Mouse (Mus musculus) liver (tissue): ENCODE measurements at regions not wholly inside any gene's neighbourhood (a gene's known extent, or its start where the extent isn't known, plus 50 kb on each side); places are given as distances from the start of the nearest gene placed in this dataset.

Source experiments
- DNase-seq: peaks from one replicate; pipeline ENCODE4 v3.0.0-alpha.2; 2020; ENCODE audit warnings: mixed read lengths

- peak; percentile 11 for DNase-seq
Measured at GRCm38 (mm10) chr2:84266883-84267554, 158.2 kb downstream of the Calcrl start.

- no peak for DNase-seq
Measured at GRCm38 (mm10) chr2:84274038-84274724, 151.0 kb downstream of the Calcrl start.

GRCm38 (mm10) chr2:84277181-84277580 lies 148.0 kb downstream of the Calcrl start:
- no peak for DNase-seq
